Mouse (Mus musculus): Measurements from ENCODE around the gene Mef2a. TPM values are rescaled to one million over a fixed set of nuclear protein-coding genes. Genes with fewer than 3 reads are reported as not detected.

Mef2a gene
- polyA plus RNA-seq, 1 experiment = 64.5 TPM

- Histone ChIP-seq H3K27me3 (ENCODE audit: control insufficient read depth, insufficient read depth, insufficient read length) (no peaks in the 10 kb centered on the region), H3K79me2 (ENCODE audit: control insufficient read depth, insufficient read depth) (no peaks in the 10 kb centered on the region), H3K4me2 (ENCODE audit: low read depth) (no peak overlapping the region), H3K36me3 (ENCODE audit: control insufficient read depth, insufficient read depth) (peaks cover 67% of the 10 kb centered on the region), H3K4me3 (no peak overlapping the region), H3ac (ENCODE audit: control insufficient read depth, insufficient read length) (no peak overlapping the region)
- TF ChIP-seq POLR2AphosphoS2 (IDR thresholded peaks at IDR 0.05; ENCODE audit: insufficient read length, low read depth) = no peak
- no peak for TF ChIP-seq POLR2A (IDR thresholded peaks at IDR 0.05; ENCODE audit: insufficient read length, low read depth)
- TF ChIP-seq MYOG (IDR thresholded peaks at IDR 0.05; ENCODE audit: control insufficient read depth in 1 of 3, insufficient read depth in 1 of 3, insufficient read length in 2 of 3, low read depth in 2 of 3) = no peak
- no peak for TF ChIP-seq REST (IDR thresholded peaks at IDR 0.05; ENCODE audit: insufficient read depth, insufficient read length)
Measured at GRCm38 (mm10) chr7:67234797-67235196, 137.9 kb downstream of the Mef2a start.

- H3K4me2 ChIP-seq (ENCODE audit: low read depth) = no peak overlapping the region
- H3K4me3 ChIP-seq = no peak overlapping the region
- no peak overlapping the region for H3ac ChIP-seq (ENCODE audit: control insufficient read depth, insufficient read length)
- H3K36me3 ChIP-seq (ENCODE audit: control insufficient read depth, insufficient read depth) = peaks cover 49% of the 10 kb centered on the region
- TF ChIP-seq TCF3 (IDR thresholded peaks at IDR 0.05; ENCODE audit: insufficient read length, low read depth) (no peak), POLR2A (IDR thresholded peaks at IDR 0.05; ENCODE audit: insufficient read length, low read depth) (peak; percentile 31), POLR2AphosphoS2 (IDR thresholded peaks at IDR 0.05; ENCODE audit: insufficient read length, low read depth) (peak; percentile 55), MYOG (IDR thresholded peaks at IDR 0.05; ENCODE audit: control insufficient read depth in 1 of 3, insufficient read depth in 1 of 3, insufficient read length in 2 of 3, low read depth in 2 of 3) (no peak)
- H3K79me2 ChIP-seq (ENCODE audit: control insufficient read depth, insufficient read depth) = no peaks in the 10 kb centered on the region
- no peaks in the 10 kb centered on the region for H3K27me3 ChIP-seq (ENCODE audit: control insufficient read depth, insufficient read depth, insufficient read length)
Measured at GRCm38 (mm10) chr7:67232504-67232903, 140.2 kb downstream of the Mef2a start.

- H3K4me2 ChIP-seq (ENCODE audit: low read depth) = no peak overlapping the region
- peaks cover 31% of the 10 kb centered on the region for H3K36me3 ChIP-seq (ENCODE audit: control insufficient read depth, insufficient read depth)
- peak; percentile 16 for TF ChIP-seq POLR2A (IDR thresholded peaks at IDR 0.05; ENCODE audit: insufficient read length, low read depth)
- no peak for TF ChIP-seq REST (IDR thresholded peaks at IDR 0.05; ENCODE audit: insufficient read depth, insufficient read length)
- no peak for TF ChIP-seq MYOG (IDR thresholded peaks at IDR 0.05; ENCODE audit: control insufficient read depth in 1 of 3, insufficient read depth in 1 of 3, insufficient read length in 2 of 3, low read depth in 2 of 3)
- peak; percentile 47 for TF ChIP-seq POLR2AphosphoS2 (IDR thresholded peaks at IDR 0.05; ENCODE audit: insufficient read length, low read depth)
- no peak for TF ChIP-seq E2F4 (IDR thresholded peaks at IDR 0.05; ENCODE audit: insufficient read depth)
- TF ChIP-seq USF1 (IDR thresholded peaks at IDR 0.05; ENCODE audit: low read depth) = no peak
- H3K27me3 ChIP-seq (ENCODE audit: control insufficient read depth, insufficient read depth, insufficient read length) = no peaks in the 10 kb centered on the region
- no peak overlapping the region for H3K4me3 ChIP-seq
- no peaks in the 10 kb centered on the region for H3K79me2 ChIP-seq (ENCODE audit: control insufficient read depth, insufficient read depth)
- no peak overlapping the region for H3ac ChIP-seq (ENCODE audit: control insufficient read depth, insufficient read length)
Measured at GRCm38 (mm10) chr7:67230640-67231140, 142.0 kb downstream of the Mef2a start.

- Histone ChIP-seq H3K4me2 (ENCODE audit: low read depth) (no peak overlapping the region), H3K36me3 (ENCODE audit: control insufficient read depth, insufficient read depth) (peaks cover 26% of the 10 kb centered on the region), H3K4me3 (no peak overlapping the region), H3ac (ENCODE audit: control insufficient read depth, insufficient read length) (no peak overlapping the region), H3K79me2 (ENCODE audit: control insufficient read depth, insufficient read depth) (no peaks in the 10 kb centered on the region), H3K27me3 (ENCODE audit: control insufficient read depth, insufficient read depth, insufficient read length) (no peaks in the 10 kb centered on the region)
- TF ChIP-seq MYOG (IDR thresholded peaks at IDR 0.05; ENCODE audit: control insufficient read depth in 1 of 3, insufficient read depth in 1 of 3, insufficient read length in 2 of 3, low read depth in 2 of 3) (peak; percentile 31 to 62 (median 52)), REST (IDR thresholded peaks at IDR 0.05; ENCODE audit: insufficient read depth, insufficient read length) (no peak), USF1 (IDR thresholded peaks at IDR 0.05; ENCODE audit: low read depth) (no peak), MAX (IDR thresholded peaks at IDR 0.05; ENCODE audit: low read depth) (no peak), POLR2A (IDR thresholded peaks at IDR 0.05; ENCODE audit: insufficient read length, low read depth) (no peak), POLR2AphosphoS2 (IDR thresholded peaks at IDR 0.05; ENCODE audit: insufficient read length, low read depth) (peak; percentile 31), TCF12 (IDR thresholded peaks at IDR 0.05; ENCODE audit: insufficient read depth, poor library complexity, severe bottlenecking) (no peak), MYOD1 (IDR thresholded peaks at IDR 0.05; ENCODE audit: control insufficient read depth in 1 of 3, insufficient read length in 2 of 3, low read depth in 2 of 3) (peak; percentile 10 to 87 (median 69)), CEBPB (IDR thresholded peaks at IDR 0.05; ENCODE audit: insufficient read depth, poor library complexity, severe bottlenecking) (no peak), E2F4 (IDR thresholded peaks at IDR 0.05; ENCODE audit: insufficient read depth) (no peak), TCF3 (IDR thresholded peaks at IDR 0.05; ENCODE audit: insufficient read length, low read depth) (no peak)
Measured at GRCm38 (mm10) chr7:67230221-67230620, 142.4 kb downstream of the Mef2a start.

GRCm38 (mm10) chr7:67229701-67230100 is 143.0 kb downstream of the Mef2a start:
- Histone ChIP-seq H3K4me2 (ENCODE audit: low read depth) (no peak overlapping the region), H3ac (ENCODE audit: control insufficient read depth, insufficient read length) (no peak overlapping the region), H3K4me3 (no peak overlapping the region), H3K36me3 (ENCODE audit: control insufficient read depth, insufficient read depth) (peaks cover 22% of the 10 kb centered on the region), H3K27me3 (ENCODE audit: control insufficient read depth, insufficient read depth, insufficient read length) (no peaks in the 10 kb centered on the region), H3K79me2 (ENCODE audit: control insufficient read depth, insufficient read depth) (no peaks in the 10 kb centered on the region)
- no peak for TF ChIP-seq POLR2A (IDR thresholded peaks at IDR 0.05; ENCODE audit: insufficient read length, low read depth)
- no peak for TF ChIP-seq TCF12 (IDR thresholded peaks at IDR 0.05; ENCODE audit: insufficient read depth, poor library complexity, severe bottlenecking)
- TF ChIP-seq MYOD1 (IDR thresholded peaks at IDR 0.05; ENCODE audit: control insufficient read depth in 1 of 3, insufficient read length in 2 of 3, low read depth in 2 of 3) = no peak
- no peak for TF ChIP-seq SRF (IDR thresholded peaks at IDR 0.05; ENCODE audit: control insufficient read depth, insufficient read length, low read depth)
- no peak for TF ChIP-seq CEBPB (IDR thresholded peaks at IDR 0.05; ENCODE audit: insufficient read depth, poor library complexity, severe bottlenecking)
- TF ChIP-seq MYOG (IDR thresholded peaks at IDR 0.05; ENCODE audit: control insufficient read depth in 1 of 3, insufficient read depth in 1 of 3, insufficient read length in 2 of 3, low read depth in 2 of 3) = no peak
- no peak for TF ChIP-seq MAX (IDR thresholded peaks at IDR 0.05; ENCODE audit: low read depth)
- TF ChIP-seq TCF3 (IDR thresholded peaks at IDR 0.05; ENCODE audit: insufficient read length, low read depth) = no peak
- TF ChIP-seq USF1 (IDR thresholded peaks at IDR 0.05; ENCODE audit: low read depth) = no peak
- no peak for TF ChIP-seq REST (IDR thresholded peaks at IDR 0.05; ENCODE audit: insufficient read depth, insufficient read length)
- TF ChIP-seq POLR2AphosphoS2 (IDR thresholded peaks at IDR 0.05; ENCODE audit: insufficient read length, low read depth) = no peak
- TF ChIP-seq E2F4 (IDR thresholded peaks at IDR 0.05; ENCODE audit: insufficient read depth) = no peak

Data from myocyte (in vitro differentiated cells).